Mouse (Mus musculus) neural tube, embryonic 11.5 days (tissue): ENCODE measurements at regions not wholly inside any gene's neighbourhood (a gene's known extent, or its start where the extent isn't known, plus 50 kb on each side); places are given as distances from the start of the nearest gene placed in this dataset.

ENCODE experiments used
- ATAC-seq: fragments of 200-750 bp; cut with Nextera tagmentation; 2 replicates; pipeline ENCODE4 v1.8.0; 2017; ENCODE audit warnings: moderate number of reproducible peaks, mild to moderate bottlenecking, moderate TSS enrichment, moderate library complexity; ENCODE audit not compliant: insufficient read depth, low FRiP score, low TSS enrichment
- DNase-seq: peaks from one replicate; pipeline ENCODE4 v3.0.0-alpha.2; 2015; ENCODE audit warnings: low spot score
- H3K27ac ChIP-seq: fragments of 300-500 bp; sonication (generic); 2 replicates; pipeline ENCODE4 v1.5.1; 2014; ENCODE audit warnings: low read depth, mild to moderate bottlenecking, low read length
- H3K27me3 ChIP-seq: fragments of 300-500 bp; sonication (generic); 2 replicates; pipeline ENCODE4 v1.6.1; 2014; ENCODE audit warnings: mild to moderate bottlenecking, low read length, mixed read lengths; ENCODE audit not compliant: control insufficient read depth, insufficient read depth
- H3K36me3 ChIP-seq: fragments of 300-500 bp; sonication (generic); 2 replicates; pipeline ENCODE4 v1.6.1; 2014; ENCODE audit warnings: mild to moderate bottlenecking, low read length, moderate library complexity, mixed read lengths; ENCODE audit not compliant: control insufficient read depth, insufficient read depth
- H3K4me1 ChIP-seq: fragments of 300-500 bp; sonication (generic); 2 replicates; pipeline ENCODE4 v1.6.1; 2014; ENCODE audit warnings: low read length, mixed read lengths; ENCODE audit not compliant: control insufficient read depth, insufficient read depth
- H3K4me2 ChIP-seq: fragments of 300-500 bp; sonication (generic); 2 replicates; pipeline ENCODE4 v1.6.1; 2014; ENCODE audit warnings: low read depth, mild to moderate bottlenecking, moderate library complexity
- H3K4me3 ChIP-seq: fragments of 300-500 bp; sonication (generic); 2 replicates; pipeline ENCODE4 v1.5.1; 2014; ENCODE audit warnings: low read depth, low read length
- H3K9ac ChIP-seq: fragments of 300-500 bp; sonication (generic); 2 replicates; pipeline ENCODE4 v1.6.1; 2014; ENCODE audit warnings: mild to moderate bottlenecking, low read length
- H3K9me3 ChIP-seq: fragments of 300-500 bp; sonication (generic); 2 replicates; pipeline ENCODE4 v1.6.1; 2016; ENCODE audit warnings: low read length; ENCODE audit not compliant: control insufficient read depth
- WGBS: fragments of 180-500 bp; shearing (Covaris S2); extraction: QIAGEN DNeasy Blood & Tissue Kit; methylation state at CpG from one replicate; pipeline ENCODE4 v1.1.7; 2014; 5-methylcytosine and 5-hydroxymethylcytosine counted together

DNA sequence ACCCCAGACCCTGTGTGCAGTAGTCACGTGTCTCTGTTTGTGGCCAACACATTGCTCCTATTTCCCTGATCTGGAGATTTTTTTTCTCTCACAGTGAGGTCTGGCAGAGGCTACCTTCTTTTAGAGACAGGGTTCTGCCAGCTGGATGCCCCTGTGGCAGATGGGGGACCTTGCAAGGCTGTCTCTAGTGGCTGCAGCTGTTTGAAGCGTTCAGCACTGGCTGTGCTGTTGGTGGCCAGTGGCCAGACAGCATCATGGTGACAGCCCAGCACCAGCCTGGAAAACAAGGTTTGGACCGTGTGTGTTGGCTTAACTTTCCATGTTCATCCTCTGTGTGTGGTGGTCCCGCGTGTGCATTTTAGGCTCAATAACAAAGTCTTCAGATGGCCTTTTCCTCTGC lies 147.8 kb upstream of the Lrfn2 start:
- Histone ChIP-seq H3K4me1 (no peaks in the 10 kb centered on the region), H3K4me2 (no peak overlapping the region), H3K9me3 (no peaks in the 10 kb centered on the region), H3K4me3 (no peak overlapping the region), H3K27me3 (no peaks in the 10 kb centered on the region), H3K27ac (no peak overlapping the region), H3K36me3 (no peaks in the 10 kb centered on the region), H3K9ac (no peak overlapping the region)
- no peak for ATAC-seq
- no peak for DNase-seq
- 82% methylated on average over 5 of the region's 5 CpGs for WGBS

DNA sequence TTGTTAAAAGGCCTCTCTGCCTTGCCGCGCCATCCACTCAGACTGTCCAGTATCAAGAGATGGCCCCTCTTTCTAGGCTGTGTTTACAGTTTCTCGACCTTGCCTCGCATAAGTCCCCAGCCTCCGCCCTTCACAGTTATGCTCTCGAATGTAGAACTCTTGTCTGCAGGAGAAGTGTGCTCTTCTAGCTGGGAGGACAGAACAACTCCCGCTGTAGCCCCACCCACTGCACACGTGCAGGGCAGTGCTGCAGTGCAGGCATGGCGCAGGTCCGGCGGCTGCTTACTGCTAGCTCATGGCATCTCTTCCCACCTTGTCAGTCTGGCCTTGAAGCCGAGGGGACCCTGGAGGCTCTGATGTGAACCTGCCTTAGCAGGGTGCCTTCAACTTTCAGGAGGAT lies 145.7 kb upstream of the Lrfn2 start:
- WGBS: 91% methylated on average over 12 of the region's 12 CpGs
- H3K4me1 ChIP-seq: no peaks in the 10 kb centered on the region
- no peaks in the 10 kb centered on the region for H3K27me3 ChIP-seq
- ATAC-seq (no peak), DNase-seq (no peak)
- no peaks in the 10 kb centered on the region for H3K9me3 ChIP-seq
- no peaks in the 10 kb centered on the region for H3K36me3 ChIP-seq
- H3K4me2 ChIP-seq: no peak overlapping the region
- H3K4me3 ChIP-seq: no peak overlapping the region
- no peak overlapping the region for H3K9ac ChIP-seq
- H3K27ac ChIP-seq: no peak overlapping the region

DNA sequence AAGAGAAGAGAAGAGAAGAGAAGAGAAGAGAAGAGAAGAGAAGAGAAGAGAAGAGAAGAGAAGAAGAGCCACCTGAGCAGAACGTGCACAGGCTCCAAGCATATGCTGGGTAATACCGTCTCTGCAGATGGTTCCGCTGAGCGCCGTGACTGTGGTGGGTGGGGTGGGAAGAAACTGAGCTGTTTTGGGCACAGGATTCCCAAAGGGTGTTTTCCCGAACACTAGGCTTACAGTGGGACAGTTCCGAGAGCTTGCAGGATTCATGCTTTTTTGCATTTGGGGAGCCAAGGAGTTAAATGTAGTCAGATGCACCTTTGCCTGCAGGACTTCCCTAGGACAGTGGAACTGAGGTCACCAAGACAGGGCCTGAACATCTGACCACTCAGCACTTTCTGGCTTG lies 142.3 kb upstream of the Lrfn2 start:
- H3K27ac ChIP-seq: no peak overlapping the region
- WGBS: 91% methylated on average over 7 of the region's 7 CpGs
- H3K4me3 ChIP-seq: no peak overlapping the region
- H3K4me2 ChIP-seq: no peak overlapping the region
- no peaks in the 10 kb centered on the region for H3K36me3 ChIP-seq
- no peaks in the 10 kb centered on the region for H3K4me1 ChIP-seq
- no peak overlapping the region for H3K9ac ChIP-seq
- no peaks in the 10 kb centered on the region for H3K27me3 ChIP-seq
- no peaks in the 10 kb centered on the region for H3K9me3 ChIP-seq
- no peak for ATAC-seq
- DNase-seq: no peak

DNA sequence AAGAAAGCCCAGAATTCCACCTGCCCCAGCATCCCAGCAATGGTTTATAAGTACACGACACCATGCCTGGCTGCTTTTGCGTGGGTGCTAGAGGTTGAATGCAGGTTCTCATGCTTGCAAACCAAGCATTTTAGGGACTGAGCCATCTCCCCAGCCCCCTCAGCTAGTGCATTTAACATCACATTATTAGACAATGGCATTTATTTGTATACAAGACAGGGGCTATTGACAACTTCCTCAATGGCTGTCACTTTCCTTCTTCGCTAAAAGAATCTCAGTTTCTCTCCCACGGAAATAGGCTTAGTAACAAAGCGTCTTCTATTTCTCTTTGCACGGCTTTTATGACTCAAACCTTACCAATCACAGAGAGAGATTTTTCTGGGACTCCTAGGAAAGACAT lies 141.7 kb upstream of the Lrfn2 start:
- Histone ChIP-seq H3K27ac (no peak overlapping the region), H3K9ac (no peak overlapping the region), H3K4me1 (no peaks in the 10 kb centered on the region), H3K36me3 (no peaks in the 10 kb centered on the region), H3K9me3 (no peaks in the 10 kb centered on the region), H3K27me3 (no peaks in the 10 kb centered on the region), H3K4me2 (no peak overlapping the region), H3K4me3 (no peak overlapping the region)
- WGBS: 80% methylated on average over 6 of the region's 6 CpGs
- ATAC-seq (no peak), DNase-seq (no peak)

DNA sequence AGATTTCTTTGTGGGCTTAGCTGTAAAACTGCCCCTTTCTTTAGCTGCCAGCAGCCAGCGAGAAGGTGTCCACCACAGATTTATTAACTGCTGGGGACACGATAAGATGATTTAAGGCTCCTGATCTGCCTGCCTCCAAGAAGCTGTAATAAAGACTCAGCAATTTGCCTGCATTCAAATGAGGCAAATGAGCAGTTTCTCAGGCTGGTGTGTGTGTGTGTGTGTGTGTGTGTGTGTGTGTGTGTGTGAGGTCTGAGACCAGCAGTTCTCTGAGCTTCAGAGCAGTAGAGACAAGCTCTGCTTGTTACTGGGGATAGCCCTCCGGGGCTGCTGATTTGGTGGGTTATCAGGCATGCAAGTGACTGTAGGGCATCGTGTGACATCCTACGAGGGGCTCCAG lies 139.2 kb upstream of the Lrfn2 start:
- Histone ChIP-seq H3K27ac (no peak overlapping the region), H3K9ac (no peak overlapping the region), H3K9me3 (no peaks in the 10 kb centered on the region), H3K4me1 (no peaks in the 10 kb centered on the region), H3K4me3 (no peak overlapping the region), H3K4me2 (no peak overlapping the region), H3K36me3 (no peaks in the 10 kb centered on the region), H3K27me3 (no peaks in the 10 kb centered on the region)
- DNase-seq (no peak), ATAC-seq (no peak)
- 59% methylated on average over 5 of the region's 5 CpGs for WGBS

- H3K27ac ChIP-seq: no peak overlapping the region
- H3K4me3 ChIP-seq: no peak overlapping the region
- no peak for DNase-seq
- H3K27me3 ChIP-seq: no peaks in the 10 kb centered on the region
- WGBS: 88% methylated on average over 5 of the region's 5 CpGs
- H3K36me3 ChIP-seq: no peaks in the 10 kb centered on the region
- no peaks in the 10 kb centered on the region for H3K9me3 ChIP-seq
- ATAC-seq: no peak
- H3K4me1 ChIP-seq: no peaks in the 10 kb centered on the region
- no peak overlapping the region for H3K4me2 ChIP-seq
- H3K9ac ChIP-seq: no peak overlapping the region
Observed at GRCm38 (mm10) chr17:48795773-48796172, 136.4 kb upstream of the Lrfn2 start.

GRCm38 (mm10) chr17:48798196-48798595 lies 134.0 kb upstream of the Lrfn2 start:
- no peaks in the 10 kb centered on the region for H3K9me3 ChIP-seq
- no peak overlapping the region for H3K27ac ChIP-seq
- H3K36me3 ChIP-seq: no peaks in the 10 kb centered on the region
- no peak for DNase-seq
- H3K4me1 ChIP-seq: no peaks in the 10 kb centered on the region
- no peak overlapping the region for H3K9ac ChIP-seq
- no peak overlapping the region for H3K4me2 ChIP-seq
- no peak overlapping the region for H3K4me3 ChIP-seq
- WGBS: 87% methylated on average over 3 of the region's 3 CpGs
- no peak for ATAC-seq
- H3K27me3 ChIP-seq: no peaks in the 10 kb centered on the region

DNA sequence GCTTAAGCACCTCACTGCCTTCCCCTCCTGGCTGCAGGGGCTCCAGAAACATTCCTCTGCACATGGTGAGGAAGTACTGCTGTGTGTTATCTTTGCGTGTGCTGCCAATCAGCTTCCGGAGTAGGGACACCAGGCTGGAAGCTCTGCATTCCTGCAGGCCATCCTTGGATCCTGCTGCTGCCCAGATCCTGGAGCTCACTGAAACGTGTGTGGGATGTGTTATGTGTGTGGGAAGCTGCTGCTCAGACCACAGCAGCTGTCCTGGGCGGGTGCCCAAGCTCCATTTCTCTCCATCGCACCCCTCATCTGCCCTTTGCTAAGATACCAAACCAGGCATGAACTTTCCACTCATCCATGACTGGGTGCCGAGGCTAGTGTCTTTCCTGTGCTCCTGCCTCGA lies 129.5 kb upstream of the Lrfn2 start:
- Histone ChIP-seq H3K9me3 (no peaks in the 10 kb centered on the region), H3K4me3 (no peak overlapping the region), H3K4me2 (no peak overlapping the region), H3K27ac (no peak overlapping the region), H3K36me3 (no peaks in the 10 kb centered on the region), H3K4me1 (no peaks in the 10 kb centered on the region), H3K9ac (no peak overlapping the region), H3K27me3 (no peaks in the 10 kb centered on the region)
- no peak for DNase-seq
- ATAC-seq: no peak
- whole genome bisulfite sequencing: 67% methylated on average over 7 of the region's 7 CpGs

DNA sequence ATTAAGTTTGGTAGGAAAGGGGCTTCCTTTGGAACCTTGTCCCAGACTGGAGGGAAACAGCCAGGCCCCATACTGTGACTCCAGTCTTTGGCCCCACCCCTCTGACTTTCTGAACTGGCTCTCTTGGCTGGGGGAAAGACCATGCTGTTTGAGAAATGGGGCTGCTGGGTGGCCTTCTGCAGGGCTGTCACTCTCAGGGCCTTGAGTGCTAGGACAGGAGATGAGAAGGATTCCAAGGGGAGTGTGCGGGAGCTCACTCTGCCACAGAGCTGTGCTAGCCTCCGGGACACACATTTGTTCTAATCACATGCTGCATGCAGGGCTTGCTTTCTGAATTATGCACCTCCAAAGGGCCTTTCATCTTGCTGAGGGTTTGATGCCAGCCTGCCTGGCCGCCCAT lies 124.3 kb upstream of the Lrfn2 start:
- 71% methylated on average over 3 of the region's 3 CpGs for WGBS
- no peak overlapping the region for H3K27ac ChIP-seq
- no peak overlapping the region for H3K9ac ChIP-seq
- DNase-seq (no peak), ATAC-seq (no peak)
- no peaks in the 10 kb centered on the region for H3K27me3 ChIP-seq
- H3K4me1 ChIP-seq: no peaks in the 10 kb centered on the region
- H3K4me2 ChIP-seq: no peak overlapping the region
- no peak overlapping the region for H3K4me3 ChIP-seq
- H3K36me3 ChIP-seq: no peaks in the 10 kb centered on the region
- no peaks in the 10 kb centered on the region for H3K9me3 ChIP-seq
